Mouse (Mus musculus): ENCODE results near the gene Pak6. TPM values are rescaled to one million over a fixed set of nuclear protein-coding genes. Genes with fewer than 3 reads are reported as not detected.

The Pak6 gene
- 31.5 TPM for polyA plus RNA-seq (2015; fragmentation: Illumina TruSeq; extraction: RNeasy Lipid Tissue Mini Kit (QIAGEN cat#74804); ENCODE audit: low read depth, low replicate concordance)

DNA sequence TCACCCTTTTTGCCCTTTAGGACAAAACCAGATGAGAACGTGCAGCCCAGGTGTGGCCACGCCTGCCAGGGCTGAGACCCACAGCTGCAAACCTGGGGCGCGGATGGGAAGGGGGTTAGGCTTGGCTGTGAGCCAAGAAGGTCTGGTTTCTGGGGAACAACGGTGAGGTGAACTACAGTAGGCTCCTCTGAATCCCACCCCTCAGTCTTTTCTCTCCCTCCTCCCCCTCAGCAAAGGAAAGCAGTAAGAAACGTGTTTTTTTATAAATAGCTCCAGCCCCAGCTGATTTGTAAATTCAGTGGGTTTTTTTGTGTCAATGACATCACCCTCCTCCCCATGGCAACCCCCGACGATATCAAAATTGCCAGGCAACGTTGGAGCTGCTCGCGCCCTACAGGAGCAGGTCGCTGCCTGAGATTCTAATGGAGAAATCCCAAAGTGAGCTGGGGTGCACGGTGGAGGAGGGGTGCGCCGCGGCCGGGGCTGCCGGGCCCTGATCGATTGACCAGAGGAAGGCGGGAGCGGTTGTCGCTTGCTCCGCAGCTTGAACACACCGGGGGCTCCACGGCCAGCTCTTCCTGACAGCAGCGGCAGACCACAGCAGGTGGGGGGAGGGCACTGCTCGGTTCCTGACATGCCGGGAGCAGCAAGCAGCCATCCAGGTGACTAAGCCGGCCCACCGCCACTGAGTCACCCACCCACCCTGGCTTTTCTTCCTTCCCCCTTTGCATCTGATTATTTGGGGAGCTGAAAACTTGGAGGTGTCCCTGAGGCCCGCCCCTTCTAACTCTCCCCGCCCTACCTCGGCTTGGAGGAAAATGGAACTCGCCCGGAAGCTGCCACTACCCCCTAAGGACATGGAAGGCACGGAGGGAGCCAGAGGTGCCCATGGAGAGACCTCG is at the start of gene Pak6:
TSS of gene Pak6 (plus strand) at position 402 of the 902 bp plus-strand sequence.

DNA sequence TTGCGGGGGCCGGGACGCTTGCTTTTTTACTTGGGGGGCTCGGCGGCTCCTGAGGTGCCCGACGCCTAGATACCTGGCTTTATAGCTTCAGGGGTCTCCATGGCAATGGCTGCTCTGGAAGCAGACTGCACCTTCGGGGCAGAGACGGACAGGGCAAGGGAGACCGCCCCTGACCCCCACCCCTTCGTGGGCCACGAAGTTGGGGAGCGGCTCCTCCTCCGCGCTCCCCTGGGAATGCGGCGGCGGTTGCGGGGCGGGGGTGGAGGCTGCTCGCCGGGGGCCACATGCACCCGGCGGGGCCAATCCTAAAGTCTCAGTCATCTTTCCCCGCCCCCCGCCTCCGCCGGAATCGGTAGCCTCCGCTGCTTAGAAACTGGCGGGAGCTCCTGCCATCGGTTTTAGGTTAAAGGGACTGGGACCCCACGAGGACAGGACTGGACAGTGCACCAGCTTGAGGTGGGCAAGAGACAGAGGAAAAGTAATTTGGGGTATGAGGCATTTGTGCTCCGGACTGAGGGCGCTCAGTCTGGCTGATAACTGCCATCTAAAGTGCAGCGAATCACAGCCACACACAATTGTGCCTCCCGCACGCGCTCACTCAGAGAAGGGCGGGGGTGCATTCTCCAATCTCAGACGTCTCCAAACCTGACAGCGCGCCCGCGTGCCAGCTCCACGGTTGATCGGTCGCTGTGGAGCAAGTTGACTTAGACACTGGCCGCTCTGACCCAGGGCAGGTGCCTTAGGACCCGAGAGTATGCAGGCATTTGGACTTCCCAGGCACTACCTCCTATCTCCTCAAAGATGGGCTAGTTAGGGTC is 41.0 kb downstream of the Pak6 start, which contains the start of gene Ankrd63:
TSS of gene Ankrd63 (minus strand) at position 51 of the 818 bp plus-strand sequence.

DNA sequence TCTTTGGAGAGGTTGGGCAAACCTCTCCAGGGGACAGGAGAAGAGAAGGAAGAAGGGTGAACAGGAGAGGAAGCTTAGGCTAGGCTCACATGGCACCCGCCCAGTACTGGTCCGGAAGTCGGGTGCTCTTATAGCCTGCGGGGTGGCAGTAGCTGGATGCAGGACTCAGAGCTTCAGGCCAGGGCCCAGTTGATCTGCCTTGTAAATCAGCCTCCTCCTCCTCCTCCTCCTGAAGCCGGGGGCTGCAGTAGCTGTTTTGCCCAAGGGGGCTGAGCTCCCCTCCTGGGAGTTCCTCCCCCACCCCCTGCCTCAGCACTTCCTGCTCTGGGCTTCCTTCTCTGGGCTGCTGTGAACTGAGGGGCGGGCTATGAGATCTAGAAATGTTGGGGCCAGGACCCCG is 65.2 kb downstream of the Pak6 start, which contains the start of gene Plcb2:
TSS of gene Plcb2 (minus strand) at position 102 of the 400 bp plus-strand sequence.

DNA sequence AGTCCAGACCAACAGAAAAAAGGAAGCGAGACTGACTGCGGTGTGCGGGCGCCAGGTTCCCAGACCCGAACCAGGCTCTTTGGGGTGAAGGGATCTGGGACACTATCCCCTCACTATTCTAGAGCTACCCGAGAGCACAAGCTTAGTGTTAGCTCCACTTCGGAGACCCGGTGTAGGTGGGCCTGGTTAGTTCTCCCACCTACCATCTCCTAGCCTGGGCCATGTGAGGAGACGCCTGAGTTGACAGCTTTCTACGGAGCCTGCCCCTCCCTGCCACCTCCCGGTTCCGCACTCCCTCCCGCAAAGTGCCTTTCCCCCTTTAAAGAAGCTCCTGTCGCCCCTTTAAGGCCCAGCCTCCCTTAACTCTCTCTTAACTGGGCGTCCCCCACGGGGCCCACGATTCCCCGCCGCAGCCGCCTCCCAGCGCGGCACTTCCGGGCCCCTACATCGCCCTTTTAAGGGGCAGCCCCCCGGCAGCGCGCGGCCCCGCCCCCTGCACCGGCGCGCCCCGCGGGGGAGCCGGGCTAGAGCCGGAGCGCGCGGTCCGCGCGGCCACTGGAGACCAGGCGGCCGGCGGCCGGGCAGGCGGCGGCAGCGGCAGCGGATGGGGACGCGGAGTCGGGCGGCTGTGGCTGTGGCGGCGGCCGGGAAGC is 82.3 kb downstream of the Pak6 start, which contains the start of gene Inafm2:
TSS of gene Inafm2 (plus strand) at position 527 of the 653 bp plus-strand sequence.

Other genes with a start within 250 kb of the Pak6 start
- gene Srp14, start 183.6 kb upstream of the Pak6 start, polyA plus RNA-seq (2015; fragmentation: Illumina TruSeq; extraction: RNeasy Lipid Tissue Mini Kit (QIAGEN cat#74804); ENCODE audit: low read depth, low replicate concordance) = 260 TPM
- 4.3 TPM for gene Bmf, start 113.6 kb upstream of the Pak6 start, polyA plus RNA-seq (2015; fragmentation: Illumina TruSeq; extraction: RNeasy Lipid Tissue Mini Kit (QIAGEN cat#74804); ENCODE audit: low read depth, low replicate concordance)
- gene Bub1b, start 65.1 kb upstream of the Pak6 start, polyA plus RNA-seq (2015; fragmentation: Illumina TruSeq; extraction: RNeasy Lipid Tissue Mini Kit (QIAGEN cat#74804); ENCODE audit: low read depth, low replicate concordance) = 1.3 TPM
- gene Ankrd63, start 40.7 kb downstream of the Pak6 start, polyA plus RNA-seq (2015; fragmentation: Illumina TruSeq; extraction: RNeasy Lipid Tissue Mini Kit (QIAGEN cat#74804); ENCODE audit: low read depth, low replicate concordance) = 15.3 TPM
- 2.4 TPM for gene Plcb2, start 65.1 kb downstream of the Pak6 start, polyA plus RNA-seq (2015; fragmentation: Illumina TruSeq; extraction: RNeasy Lipid Tissue Mini Kit (QIAGEN cat#74804); ENCODE audit: low read depth, low replicate concordance)
- 25.2 TPM for gene Inafm2, start 82.5 kb downstream of the Pak6 start, polyA plus RNA-seq (2015; fragmentation: Illumina TruSeq; extraction: RNeasy Lipid Tissue Mini Kit (QIAGEN cat#74804); ENCODE audit: low read depth, low replicate concordance)
- gene Ccdc9b, start 99.4 kb downstream of the Pak6 start, polyA plus RNA-seq (2015; fragmentation: Illumina TruSeq; extraction: RNeasy Lipid Tissue Mini Kit (QIAGEN cat#74804); ENCODE audit: low read depth, low replicate concordance) = 4.2 TPM
- not detected for gene Phgr1, start 109.5 kb downstream of the Pak6 start, polyA plus RNA-seq (2015; fragmentation: Illumina TruSeq; extraction: RNeasy Lipid Tissue Mini Kit (QIAGEN cat#74804); ENCODE audit: low read depth, low replicate concordance)
- 137 TPM for gene Disp2, start 116.4 kb downstream of the Pak6 start, polyA plus RNA-seq (2015; fragmentation: Illumina TruSeq; extraction: RNeasy Lipid Tissue Mini Kit (QIAGEN cat#74804); ENCODE audit: low read depth, low replicate concordance)
- gene Knstrn, start 150.7 kb downstream of the Pak6 start, polyA plus RNA-seq (2015; fragmentation: Illumina TruSeq; extraction: RNeasy Lipid Tissue Mini Kit (QIAGEN cat#74804); ENCODE audit: low read depth, low replicate concordance) = 2.0 TPM
- 84.6 TPM for gene Ivd, start 198.7 kb downstream of the Pak6 start, polyA plus RNA-seq (2015; fragmentation: Illumina TruSeq; extraction: RNeasy Lipid Tissue Mini Kit (QIAGEN cat#74804); ENCODE audit: low read depth, low replicate concordance)
- gene Bahd1, start 237.1 kb downstream of the Pak6 start, polyA plus RNA-seq (2015; fragmentation: Illumina TruSeq; extraction: RNeasy Lipid Tissue Mini Kit (QIAGEN cat#74804); ENCODE audit: low read depth, low replicate concordance) = 16.6 TPM

All from brain, adult 10 weeks (tissue).